12 mouse cellular contexts compared by ENCODE assay signal in genomic region chr11:50028416-50028815, GRCm38 (mm10). TPM values are rescaled to one million over a fixed set of nuclear protein-coding genes. Genes with fewer than 3 reads are reported as not detected.
A peak's percentile ranks its signal among the peaks of the same experiment; 100 is the strongest.
DNase-seq lines count a peak whose midpoint lies in the region; ATAC-seq and TF ChIP-seq lines count a peak whose summit lies in the region.
"Had no signal": no experiment of that assay in that cellular context is flagged by ENCODE, and none has a peak within 500 bp of the region (broad histone marks: within the 10 kb centered on the region; RNA-seq: fewer than 3 reads in every experiment).

No protein-coding gene starts in this region.

- H3K4me3 ChIP-seq in limb, embryonic 11.5 days (ENCODE audit: low read depth, low read length), result no peak overlapping the region
- no peak overlapping the region for H3K4me3 ChIP-seq in limb, embryonic 10.5 days
- no peak overlapping the region for H3K4me3 ChIP-seq in forebrain, postnatal 0 days (ENCODE audit: low read depth, low read length)

- no peaks in the 10 kb centered on the region for H3K27me3 ChIP-seq in limb, embryonic 11.5 days (ENCODE audit: control insufficient read depth, insufficient read depth, low read length)
- H3K27me3 ChIP-seq in limb, embryonic 10.5 days (ENCODE audit: low read depth, poor library complexity, severe bottlenecking), result peaks cover 11% of the 10 kb centered on the region
- H3K27me3 ChIP-seq in forebrain, postnatal 0 days (ENCODE audit: insufficient read depth, low read length), result no peaks in the 10 kb centered on the region

- no peak for TF ChIP-seq CTCF in forebrain, postnatal 0 days (IDR thresholded peaks at IDR 0.05; ENCODE audit: low read depth)

- peaks cover 10% of the 10 kb centered on the region; the same call in 1 of the 2 replicates for H3K4me1 ChIP-seq in limb, embryonic 11.5 days (ENCODE audit: control insufficient read depth, insufficient read depth, low read length)
- H3K4me1 ChIP-seq in limb, embryonic 10.5 days, result peaks cover 29% of the 10 kb centered on the region
- H3K4me1 ChIP-seq in forebrain, postnatal 0 days (ENCODE audit: insufficient read depth), result peaks cover 29% of the 10 kb centered on the region

- H3K9ac ChIP-seq in limb, embryonic 11.5 days (ENCODE audit: low read length), result no peak overlapping the region
- H3K9ac ChIP-seq in forebrain, postnatal 0 days, result no peak overlapping the region
- H3K9ac ChIP-seq: liver, postnatal 0 days had no signal

- no peak overlapping the region; the same call in 1 of the 2 replicates for H3K4me2 ChIP-seq in limb, embryonic 11.5 days (ENCODE audit: low read depth, severe bottlenecking)
- peak overlapping the region; percentile 25 for H3K4me2 ChIP-seq in forebrain, postnatal 0 days (ENCODE audit: low read depth)

- no peaks in the 10 kb centered on the region for H3K36me3 ChIP-seq in limb, embryonic 11.5 days (ENCODE audit: control insufficient read depth, insufficient read depth, low read length)
- no peaks in the 10 kb centered on the region for H3K36me3 ChIP-seq in limb, embryonic 10.5 days
- H3K36me3 ChIP-seq in forebrain, postnatal 0 days (ENCODE audit: insufficient read depth), result no peaks in the 10 kb centered on the region

- no peaks in the 10 kb centered on the region for H3K9me3 ChIP-seq in limb, embryonic 11.5 days (ENCODE audit: control insufficient read depth, low read length)
- no peaks in the 10 kb centered on the region for H3K9me3 ChIP-seq in limb, embryonic 10.5 days (replicated peaks)
- H3K9me3 ChIP-seq in forebrain, postnatal 0 days (ENCODE audit: low read length), result no peaks in the 10 kb centered on the region

- no peak overlapping the region for H3K27ac ChIP-seq in limb, embryonic 11.5 days (replicated peaks; ENCODE audit: low read depth, low read length)
- H3K27ac ChIP-seq in limb, embryonic 10.5 days, result no peak overlapping the region
- H3K27ac ChIP-seq in forebrain, postnatal 0 days (ENCODE audit: low read depth, low read length), result no peak overlapping the region

- peak; percentile 27 for DNase-seq in limb, embryonic 11.5 days (ENCODE audit: low spot score)
- no peak for DNase-seq in limb, embryonic 10.5 days (ENCODE audit: low spot score)
- DNase-seq in forebrain, postnatal 0 days, result no peak
- DNase-seq in mesoderm, embryonic 11.5 days (ENCODE audit: low read depth, low spot score), result peak; percentile 37
- no peak for DNase-seq in spleen, adult 18-20 months
- DNase-seq in adrenal gland, adult 18-20 months (ENCODE audit: low spot score in 2 of 2), result no peak
- DNase-seq: layer of hippocampus, postnatal 36 days; liver, postnatal 0 days; thymus, postnatal 14 days had no signal

- ATAC-seq in limb, embryonic 11.5 days (ENCODE audit: insufficient number of reproducible peaks, low FRiP score, low TSS enrichment, low read depth), result no peak
- ATAC-seq in forebrain, postnatal 0 days, result no peak
- ATAC-seq in megakaryocyte-erythroid progenitor cell, adult 5-6 weeks (replicated peaks; ENCODE audit: low FRiP score, low TSS enrichment, poor library complexity, severe bottlenecking), result no peak
- ATAC-seq: activated CD4-positive, CD25-positive, alpha-beta regulatory T cell, adult 4 months; inflammation-experienced regulatory T-cells, adult 6 months; liver, postnatal 0 days had no signal

RNA-seq across cellular contexts. Expression of gene Rnf130, which starts 3.3 kb away (rescaled TPM):
- polyA plus RNA-seq in limb, embryonic 11.5 days (2014; fragmentation: Nextera tagmentation; extraction: Ambion mirVana), result 89.3 and 89.9 TPM in 2 replicates
- polyA plus RNA-seq in limb, embryonic 10.5 days (2016; fragmentation: Nextera tagmentation; extraction: Ambion mirVana), result 55.8 and 62.5 TPM in 2 replicates
- 97.9 and 116 TPM in 2 replicates for total RNA-seq in forebrain, postnatal 0 days (2014; rRNA removed)
- polyA plus RNA-seq in forebrain, postnatal 0 days (2015; fragmentation: Nextera tagmentation; extraction: Ambion mirVana), result 47.9 and 61.1 TPM in 2 replicates
- total RNA-seq in megakaryocyte-erythroid progenitor cell, adult 5-6 weeks (2014; fragmentation: Nextera tagmentation), result 63.4 and 63.8 TPM in 2 replicates
- total RNA-seq in megakaryocyte-erythroid progenitor cell, adult 5-6 weeks (2017), result 115 and 134 TPM in 2 replicates
- 100 to 1,000 TPM in 1 of 2 experiments, 10 to 100 TPM in 1; 99.5 to 105 TPM for total RNA-seq in adrenal gland, adult 18-20 months (2021)

Comparison
In these comparisons a context has a peak if more than half of its experiments do, and no peak if none do; other contexts are left out.
1. DNase-seq: peak in limb, embryonic 11.5 days (single experiment) and mesoderm, embryonic 11.5 days (single experiment); none in limb, embryonic 10.5 days (single experiment), forebrain, postnatal 0 days (single experiment), spleen, adult 18-20 months (0 of 2) and adrenal gland, adult 18-20 months (0 of 2).